Mouse (Mus musculus) embryo, embryonic 10.5 days (tissue): Measurements from ENCODE around the gene Srgap3.

ENCODE experiments used
- DNase-seq: peaks from one replicate; pipeline ENCODE4 v3.0.0-alpha.2; 2015; ENCODE audit warnings: low spot score

Gene Srgap3

DNA sequence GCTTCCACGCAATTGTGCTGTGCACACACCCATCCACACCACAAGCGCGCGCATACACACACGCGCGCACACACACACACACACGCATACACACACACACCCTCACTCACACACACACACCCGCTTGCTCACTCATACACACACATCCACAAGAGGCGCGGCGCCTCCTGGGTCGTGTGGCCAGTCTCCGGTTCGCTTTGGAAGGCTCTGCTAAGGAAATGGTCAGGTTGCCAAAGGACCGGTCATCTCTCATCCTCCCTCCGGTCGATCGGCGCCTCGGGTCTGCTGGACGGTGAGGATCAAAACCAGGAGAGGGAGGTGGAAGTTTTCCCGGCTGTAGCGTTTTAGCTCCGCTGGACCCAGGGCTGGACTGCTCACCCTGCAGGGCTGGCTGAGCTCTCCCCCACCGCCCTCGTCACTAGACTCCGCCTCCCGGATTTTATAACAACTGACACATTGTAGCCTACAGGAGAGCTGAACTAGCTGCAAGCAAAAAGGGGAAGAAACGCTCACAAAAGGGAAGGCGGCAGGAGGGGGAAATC is at the start of gene Srgap3:
Gene Srgap3 (minus strand): TSS at position 372 of the 542 bp plus-strand sequence.
- peak; percentile 94 for DNase-seq

DNA sequence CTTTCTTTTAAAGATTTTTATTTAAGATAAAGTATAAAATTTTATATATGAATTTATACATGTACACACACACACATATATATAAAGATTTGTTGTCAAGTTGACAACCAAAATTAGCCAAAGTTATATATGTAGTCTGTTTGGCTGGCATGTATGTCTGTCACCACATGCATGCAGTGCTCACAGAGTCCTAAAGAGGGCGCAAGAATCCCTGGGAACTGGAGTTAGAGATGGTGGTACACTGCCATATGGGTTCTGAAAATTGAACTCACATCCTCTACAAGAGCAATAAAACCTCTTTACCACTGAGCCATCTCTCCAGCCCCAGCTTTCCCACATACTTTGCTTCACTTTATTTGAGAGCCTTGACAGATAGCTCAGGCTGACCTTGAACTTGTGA is 48.6 kb upstream of the Srgap3 start:
- DNase-seq = no peak

DNA sequence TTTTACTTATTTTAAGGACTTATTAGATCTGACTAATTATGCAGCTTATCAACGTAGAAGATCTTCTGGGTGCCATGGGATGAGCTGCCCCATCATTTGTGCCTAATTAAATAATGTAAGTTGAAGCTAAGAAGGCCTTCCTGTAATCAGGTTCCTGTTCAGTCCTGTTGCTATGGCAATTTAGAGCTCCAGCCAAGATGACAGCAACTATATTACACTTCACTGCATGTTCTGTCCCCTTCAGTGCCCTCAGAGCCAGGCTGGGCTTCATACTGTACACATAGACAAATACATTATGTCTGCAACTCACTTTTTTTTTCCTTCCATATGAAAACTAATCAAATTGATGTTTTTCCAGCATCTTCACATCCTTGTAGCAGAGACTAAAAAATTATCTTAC is 43.1 kb upstream of the Srgap3 start:
- no peak for DNase-seq

DNA sequence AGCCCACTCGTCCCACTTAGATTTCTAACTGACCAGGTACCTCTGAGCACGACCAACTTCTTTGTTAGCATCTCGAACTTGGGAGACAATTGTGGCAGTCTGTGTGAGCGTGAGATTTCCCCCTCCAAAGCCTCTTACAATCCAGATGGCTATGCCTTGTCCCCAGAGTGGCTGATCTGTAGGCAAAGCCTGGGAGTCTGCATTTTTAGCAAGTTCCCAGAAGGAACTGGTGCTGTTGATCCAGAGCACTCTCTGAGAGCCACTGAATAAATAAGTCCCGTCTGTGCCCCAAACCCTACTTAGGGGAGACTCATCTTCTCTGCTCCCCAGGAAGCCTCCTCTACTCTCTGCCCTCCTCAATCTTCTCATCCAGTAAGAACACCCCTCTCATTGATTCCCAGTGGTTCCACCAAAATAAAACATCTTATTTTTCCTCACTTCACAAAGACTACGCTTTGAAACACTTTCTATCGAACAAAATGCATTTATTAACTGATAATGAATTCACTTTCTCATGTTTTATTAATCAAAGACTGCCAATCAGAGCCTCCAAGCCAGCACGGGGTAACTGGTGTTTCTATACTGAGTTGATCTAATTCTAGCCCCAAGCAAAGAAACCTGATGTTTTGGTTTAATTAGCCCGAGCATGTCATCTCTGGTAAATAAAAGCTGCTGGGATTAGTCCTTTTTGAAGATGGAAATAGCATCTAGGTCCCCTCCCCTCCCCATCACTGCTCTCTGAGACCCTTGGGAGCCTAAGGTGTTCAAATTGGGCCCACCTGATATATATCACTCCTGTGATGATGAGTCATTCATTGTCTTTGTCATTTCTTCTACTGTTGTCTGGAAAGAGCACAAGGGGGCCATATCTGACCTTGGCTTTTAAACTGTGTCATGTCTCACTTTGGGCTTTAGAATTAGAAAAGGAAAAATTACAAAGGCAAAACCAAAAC is 38.6 kb upstream of the Srgap3 start:
- DNase-seq = no peak

DNA sequence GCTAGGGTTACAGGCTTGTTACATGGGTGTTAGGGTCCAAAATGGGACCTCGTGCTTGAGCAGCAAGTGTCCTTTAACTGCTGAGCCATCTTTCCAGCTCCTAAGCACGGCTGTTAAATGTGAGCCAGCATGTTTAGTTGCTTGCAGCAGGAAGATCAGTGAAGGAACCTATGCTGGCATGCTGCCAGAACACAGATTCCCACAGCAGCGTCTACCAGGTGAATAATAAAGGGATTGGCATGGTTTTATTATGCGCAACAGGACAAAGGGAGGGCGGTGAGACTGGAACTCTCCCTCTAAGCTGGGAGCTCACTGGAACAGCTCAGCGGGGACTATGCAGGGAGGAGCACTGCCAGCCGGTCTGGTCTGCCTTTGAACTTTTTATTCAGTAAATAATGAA is 35.2 kb upstream of the Srgap3 start:
- peak; percentile 19 for DNase-seq

DNA sequence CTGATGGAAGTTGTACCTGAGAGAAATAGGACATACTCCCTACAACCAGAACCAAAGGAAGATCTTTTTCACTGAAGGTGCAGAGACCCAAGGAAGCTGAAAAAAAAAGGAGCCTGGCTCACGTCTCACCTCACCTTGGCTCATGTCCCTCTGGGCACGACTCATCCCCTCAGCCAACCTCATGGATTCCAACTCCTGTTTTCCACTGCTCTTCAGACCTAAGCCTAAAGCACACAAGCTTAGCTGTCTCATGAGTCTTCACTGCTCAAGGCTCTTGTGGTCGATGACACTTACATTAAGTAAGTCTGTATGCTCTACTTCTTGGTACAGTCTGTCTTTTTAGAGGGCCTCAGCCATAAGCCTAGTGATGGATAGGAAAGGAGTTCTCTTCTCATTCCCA is 31.9 kb upstream of the Srgap3 start:
- no peak for DNase-seq

DNA sequence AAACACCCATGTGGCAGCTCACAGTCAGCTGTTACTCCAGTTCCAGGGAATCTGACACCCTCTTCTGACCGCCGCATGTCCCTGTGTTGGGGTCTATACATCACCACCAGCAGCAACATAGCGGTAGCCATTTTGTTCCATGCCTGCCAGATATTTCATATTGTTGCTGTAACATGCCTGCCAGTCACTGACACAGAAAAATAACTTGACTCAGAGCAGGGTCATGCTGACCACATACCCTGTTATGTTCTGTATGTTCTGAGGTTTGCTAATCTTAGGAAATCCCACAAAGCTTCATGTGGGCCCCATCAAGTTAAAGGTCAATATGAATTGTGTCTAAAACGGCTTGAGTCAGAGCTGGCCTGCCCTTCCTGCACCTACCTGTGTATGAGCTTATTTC is 30.2 kb upstream of the Srgap3 start:
- no peak for DNase-seq

DNA sequence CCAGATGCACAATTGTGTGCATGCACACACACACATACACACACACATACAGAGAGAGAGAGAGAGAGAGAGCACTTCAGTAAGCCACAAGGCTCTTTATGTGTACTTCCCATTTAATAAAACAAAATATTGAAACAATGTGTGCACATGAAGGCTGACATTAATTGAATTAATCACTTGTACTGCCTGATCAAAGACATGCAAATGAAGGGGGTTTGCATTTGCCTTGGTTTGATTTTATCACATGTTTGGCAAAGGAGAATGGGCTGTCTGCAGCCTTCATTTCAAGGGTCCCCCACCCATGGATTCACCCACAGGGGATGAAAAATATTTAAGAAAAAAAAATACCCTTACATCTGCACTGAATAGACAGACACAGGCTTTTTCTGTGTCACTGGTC is 29.5 kb upstream of the Srgap3 start:
- no peak for DNase-seq

DNA sequence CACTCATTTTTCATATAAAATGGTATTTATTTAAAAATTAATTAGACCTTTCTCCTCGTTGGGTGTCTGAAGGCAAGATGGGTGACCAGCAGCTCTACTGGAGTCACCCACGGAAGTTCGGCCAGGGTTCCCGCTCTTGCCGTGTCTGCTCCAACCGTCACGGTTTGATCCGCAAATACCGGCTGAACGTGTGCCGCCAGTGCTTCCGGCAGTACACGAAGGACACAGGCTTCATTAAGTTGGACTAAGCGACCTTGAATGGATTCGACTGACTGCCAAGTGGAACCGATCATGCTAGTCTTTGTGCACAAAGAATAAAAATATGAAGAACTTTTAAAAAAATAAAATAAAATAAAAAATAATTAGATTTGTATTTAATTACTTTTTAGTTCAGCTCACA is 29.1 kb upstream of the Srgap3 start:
- DNase-seq = no peak

DNA sequence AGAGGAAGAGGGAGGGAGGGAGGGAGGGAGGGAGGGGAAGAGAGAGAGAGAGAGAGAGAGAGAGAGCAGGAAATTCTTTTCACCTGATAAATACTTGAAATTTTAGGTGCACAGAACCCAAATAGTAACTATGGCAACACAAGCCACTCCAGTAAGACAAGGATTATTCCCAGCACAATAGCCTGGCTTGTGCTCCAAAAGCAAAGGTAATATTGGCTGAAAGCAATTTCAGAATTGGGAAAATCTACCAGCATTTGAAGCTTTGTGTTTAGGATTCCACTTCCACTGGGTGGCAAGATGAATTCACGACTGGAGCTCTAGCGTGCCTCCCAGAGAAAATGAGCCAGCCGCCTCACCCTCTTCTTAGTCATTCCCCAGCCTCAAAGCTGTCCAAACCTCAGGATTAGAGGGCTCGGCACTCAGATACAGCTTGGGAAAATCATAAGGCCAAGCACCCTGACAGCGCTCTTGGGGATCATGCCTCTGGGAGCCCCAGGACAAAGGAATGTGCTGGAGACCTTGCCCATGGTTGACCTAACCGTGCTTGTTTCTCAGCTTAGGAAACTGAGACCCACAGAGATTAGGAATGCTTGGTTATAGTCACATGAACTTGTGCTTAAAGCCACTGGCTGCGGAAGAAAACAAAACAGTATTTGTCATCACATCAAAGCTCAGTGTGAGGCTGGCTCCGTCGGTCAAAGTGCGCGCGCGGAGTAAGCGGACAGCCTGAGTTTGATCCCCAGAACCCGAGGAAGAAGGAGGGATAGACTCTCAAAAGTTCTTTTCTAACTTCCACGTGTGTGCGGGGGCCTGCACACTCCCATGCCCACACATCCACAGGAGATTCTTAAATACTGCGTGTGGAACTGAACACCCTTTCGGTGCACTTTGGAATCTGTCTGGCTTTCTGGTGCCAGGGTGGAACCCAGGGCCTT is 27.0 kb upstream of the Srgap3 start:
- peak; percentile 43 for DNase-seq

DNA sequence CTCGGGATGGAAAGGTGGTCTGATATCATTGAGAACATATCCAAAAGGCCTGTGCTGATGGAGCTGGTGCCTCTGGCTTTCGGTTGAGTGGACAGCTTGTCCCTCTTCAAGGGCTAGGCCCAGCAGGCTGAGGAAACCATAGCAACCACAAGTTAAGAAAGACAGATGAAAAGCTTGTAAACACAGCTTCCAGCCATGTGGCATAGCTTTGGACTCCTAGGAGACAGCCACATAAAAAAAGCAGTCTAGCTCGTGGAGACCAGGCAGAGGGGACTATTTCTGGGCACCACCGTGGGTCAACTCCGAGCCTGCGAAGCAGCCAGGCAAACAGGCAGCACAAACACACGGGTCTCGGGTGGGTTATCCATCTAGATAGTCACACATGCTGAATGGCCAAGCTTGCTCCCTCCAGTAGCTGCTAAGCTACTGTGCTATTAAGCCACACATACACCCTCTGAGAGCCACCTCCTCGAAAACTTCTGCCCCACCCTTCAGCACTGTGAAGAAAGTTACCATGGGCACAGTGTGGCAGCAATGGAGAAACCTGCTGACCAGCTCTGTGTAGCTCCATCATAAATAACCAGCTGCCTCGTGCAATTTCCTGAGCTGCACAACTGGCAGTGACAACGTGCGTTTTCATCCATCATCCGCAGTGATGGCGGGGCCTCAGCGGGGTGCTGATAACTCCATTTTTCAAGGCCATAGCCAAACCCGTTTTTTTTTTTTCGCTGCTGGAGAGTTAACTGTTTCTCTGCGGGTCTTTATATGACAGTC is 26.0 kb upstream of the Srgap3 start:
- DNase-seq = peak; percentile 87

DNA sequence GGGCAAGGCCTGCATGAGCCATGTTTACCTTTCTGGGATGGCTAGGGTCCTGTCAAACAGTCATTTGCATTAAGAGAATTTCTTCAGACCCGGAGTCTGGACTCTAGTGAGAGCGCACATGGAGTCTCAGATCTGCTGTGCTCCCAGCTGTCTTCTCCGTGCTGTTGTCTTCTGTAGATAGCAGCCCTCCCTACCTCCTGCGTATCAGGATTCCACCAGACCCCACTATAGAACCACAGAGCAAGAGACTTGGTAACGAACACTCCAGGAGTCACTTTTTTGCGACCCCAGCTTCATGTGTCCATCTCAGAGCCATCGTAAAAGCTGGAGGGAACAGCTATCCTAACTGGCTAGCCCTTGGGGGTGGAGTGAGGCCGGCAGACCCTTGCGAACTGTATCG is 25.1 kb upstream of the Srgap3 start:
- peak; percentile 46 for DNase-seq

DNA sequence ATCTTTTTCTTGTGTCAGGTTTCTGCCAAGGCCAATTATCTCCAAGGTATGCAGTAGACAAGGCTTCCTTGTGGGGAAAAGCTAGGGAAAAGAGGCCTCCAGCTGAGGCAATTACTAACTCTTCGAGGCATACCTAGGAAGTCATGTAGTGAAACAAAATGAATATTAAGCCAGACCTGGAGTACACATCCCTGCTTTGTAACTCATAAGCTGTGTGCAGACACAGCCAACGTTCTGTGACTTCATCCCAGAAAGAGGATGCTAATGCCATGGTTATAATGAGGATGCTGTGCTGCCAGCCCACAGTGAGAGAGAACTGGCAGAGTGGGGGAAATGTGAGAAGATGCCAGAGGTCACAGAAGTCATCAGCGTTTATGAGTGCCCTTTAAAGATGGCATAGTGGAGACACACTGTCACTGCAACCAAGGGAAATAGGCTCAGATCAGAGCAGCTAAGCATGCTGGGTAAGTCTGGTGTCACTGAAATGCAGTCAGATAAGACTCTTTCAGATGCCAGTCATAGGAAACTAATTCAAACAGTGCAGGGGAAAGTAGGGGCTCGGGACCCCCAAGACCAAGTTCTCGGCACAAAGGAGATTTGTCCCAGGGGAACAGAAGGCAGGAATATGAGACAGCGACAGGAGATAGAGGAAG is 24.2 kb upstream of the Srgap3 start:
- DNase-seq = peak; percentile 37

DNA sequence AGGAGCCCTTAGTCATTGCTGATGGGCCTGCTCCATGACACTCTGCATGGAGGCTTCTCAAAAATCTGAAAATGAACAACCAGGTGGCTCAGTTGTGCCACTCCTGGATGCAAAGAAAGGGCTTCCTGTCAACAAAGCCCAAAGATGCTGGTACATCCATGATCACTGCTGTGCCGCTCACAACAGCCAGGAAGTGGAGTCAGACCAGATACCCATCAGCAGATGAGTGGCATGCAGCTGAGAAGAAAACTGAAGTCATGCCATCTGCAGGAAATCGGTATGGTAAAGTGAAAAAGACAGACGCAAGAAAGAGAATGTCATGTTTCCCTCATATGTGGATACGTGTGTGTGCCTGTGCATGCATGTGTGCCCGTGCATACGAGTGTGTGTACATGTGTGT is 20.3 kb upstream of the Srgap3 start:
- no peak for DNase-seq

DNA sequence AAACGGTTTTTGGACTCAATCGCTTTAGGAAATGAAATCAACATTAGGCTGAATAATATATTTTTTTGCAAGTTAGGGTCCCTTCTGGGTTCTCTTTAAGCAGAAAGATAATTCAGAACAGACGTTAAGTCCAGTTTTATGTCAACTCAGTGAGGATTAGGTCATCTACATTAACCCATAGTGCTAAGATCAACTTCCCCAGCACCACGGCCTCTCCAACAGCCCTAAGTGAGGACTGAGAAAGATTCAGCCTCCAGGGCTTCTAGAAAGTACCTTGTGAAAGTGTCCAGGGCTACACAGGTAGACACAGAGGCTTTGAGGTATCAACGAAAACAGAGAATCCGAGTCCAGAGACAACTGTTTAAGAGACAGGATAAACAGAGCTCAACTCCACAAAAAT is 11.3 kb upstream of the Srgap3 start:
- DNase-seq = peak; percentile 40

DNA sequence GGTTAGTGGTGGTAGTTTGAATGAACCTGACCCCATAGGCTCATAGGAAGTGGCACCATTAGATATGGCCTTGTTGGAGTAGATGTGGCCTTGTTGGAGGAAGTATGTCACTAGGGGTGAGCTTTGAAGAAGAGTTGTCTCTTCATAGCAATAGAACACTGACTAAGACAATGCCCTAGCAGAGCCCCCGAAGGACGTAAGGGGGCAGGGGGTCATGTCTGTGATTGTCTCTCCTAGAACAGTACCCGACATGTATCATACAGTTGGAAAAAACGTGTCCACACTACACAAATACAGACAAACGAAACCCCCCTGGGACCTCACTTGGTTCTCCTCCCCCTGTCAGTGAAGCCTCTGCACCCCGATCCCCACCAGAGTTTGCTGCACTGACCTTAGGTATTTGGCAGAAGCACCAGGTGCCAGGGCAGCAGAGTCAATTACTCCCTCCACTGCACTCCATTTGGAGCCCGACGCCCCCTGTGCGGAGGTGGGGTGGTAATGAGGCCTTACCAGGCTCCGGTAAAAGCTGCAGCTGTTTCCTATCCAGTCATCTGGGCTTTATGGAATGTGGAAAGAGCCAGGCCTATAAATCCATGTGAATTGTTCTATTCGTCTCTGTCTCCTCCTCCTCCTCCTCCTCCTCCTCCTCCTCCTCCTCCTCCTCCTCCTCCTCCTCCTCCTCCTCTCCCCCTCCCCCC is 10.7 kb upstream of the Srgap3 start:
- DNase-seq = peak; percentile 68

DNA sequence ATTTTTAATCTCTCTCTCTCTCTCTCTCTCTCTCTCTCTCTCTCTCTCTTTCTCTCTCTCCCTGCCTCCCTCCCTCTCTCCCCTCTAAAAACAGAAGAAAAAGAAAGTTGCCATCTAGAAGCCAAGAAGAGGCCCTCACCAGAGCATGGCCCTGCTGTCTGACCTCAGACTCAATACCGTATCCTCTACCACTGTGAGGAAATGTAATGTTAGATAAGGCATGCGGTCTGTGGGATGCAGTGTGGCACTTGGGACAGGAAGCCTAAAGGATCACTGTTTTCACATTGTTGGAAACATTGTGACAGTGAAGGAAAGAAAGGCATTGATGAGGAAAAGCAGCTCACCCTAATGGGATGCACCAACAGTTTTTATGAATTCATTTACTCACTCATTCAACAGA is 8.7 kb upstream of the Srgap3 start:
- DNase-seq = no peak

DNA sequence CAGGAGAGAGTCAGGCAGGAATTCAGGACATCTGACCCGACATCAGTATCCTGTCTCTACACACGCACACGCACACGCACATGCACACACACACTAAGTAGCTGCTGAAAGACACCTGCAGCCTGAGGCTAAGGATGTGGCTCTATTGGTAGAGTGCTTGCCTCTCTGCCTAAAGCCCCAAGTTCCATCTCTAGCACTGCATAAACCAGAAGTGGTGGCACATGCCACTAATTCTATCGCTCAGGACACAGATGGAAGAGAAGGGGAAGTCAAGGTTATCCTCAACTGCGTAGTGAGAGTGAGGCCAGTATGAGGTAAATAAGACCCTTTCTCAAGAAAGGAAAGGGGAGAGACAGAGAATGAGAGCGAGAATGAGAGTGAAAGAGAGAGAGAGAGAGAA is 6.8 kb upstream of the Srgap3 start:
- no peak for DNase-seq

DNA sequence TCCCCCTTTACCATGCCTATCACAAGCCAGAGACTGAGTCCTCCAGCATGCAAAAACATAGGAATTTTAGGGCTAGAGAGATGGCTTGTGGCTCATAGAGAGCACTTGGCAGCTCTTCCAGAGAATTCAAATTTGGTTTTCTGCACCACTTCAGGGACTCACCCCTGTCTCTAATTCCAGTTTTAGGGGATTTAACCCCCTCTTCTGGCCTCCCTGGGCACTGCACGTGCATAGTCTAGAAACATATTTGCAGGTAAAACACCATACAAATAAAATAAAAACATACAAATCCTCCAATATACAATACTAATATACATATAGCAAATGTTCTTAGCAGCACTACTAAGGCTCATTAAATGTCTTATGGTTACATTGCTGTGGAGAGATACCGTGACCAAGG is 4.2 kb upstream of the Srgap3 start:
- DNase-seq = no peak

DNA sequence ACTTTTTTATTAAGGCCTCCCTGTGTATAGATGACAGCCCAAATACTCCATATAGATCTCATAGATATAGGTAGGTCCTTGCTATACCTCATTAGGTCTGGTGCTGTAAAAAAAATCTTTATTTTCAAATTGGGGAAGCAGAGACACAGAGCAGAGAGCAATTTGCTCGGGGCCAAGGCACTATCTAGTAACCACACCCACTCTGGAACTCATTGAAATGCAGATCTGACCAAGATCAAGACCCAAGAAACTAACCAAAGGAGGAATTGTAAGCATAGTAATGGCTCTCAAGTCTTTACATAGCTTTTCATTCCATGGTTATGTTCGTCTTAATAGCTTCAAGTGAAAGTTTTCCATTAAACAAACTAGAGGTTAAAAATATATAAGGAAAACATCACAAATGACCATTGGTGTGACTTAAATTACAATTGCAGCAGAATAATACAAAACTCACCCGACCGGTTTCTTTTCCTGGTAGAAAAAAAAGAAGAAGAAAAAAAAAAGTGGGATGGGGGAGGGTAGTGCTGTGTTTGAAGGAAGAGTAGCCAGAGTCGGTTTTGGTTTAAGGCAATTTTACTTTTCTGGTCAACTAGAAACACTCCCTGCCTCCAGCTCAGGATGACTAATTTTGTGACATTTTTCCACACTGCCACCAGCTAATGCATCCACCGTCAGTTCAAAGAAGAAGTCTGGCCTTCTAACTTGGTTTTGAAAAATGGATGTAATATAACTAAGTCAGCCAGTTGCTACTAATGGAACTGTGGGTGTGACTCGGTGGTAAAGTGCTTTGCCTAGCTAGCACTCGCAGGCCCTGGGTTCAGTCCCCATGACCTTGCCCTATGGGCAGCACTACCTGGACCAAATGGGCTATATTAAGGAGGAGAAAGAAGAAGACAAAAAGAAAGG is 3.4 kb upstream of the Srgap3 start:
- DNase-seq = no peak
